Mouse (Mus musculus): Measurements from ENCODE around the gene Maml1.

DNA sequence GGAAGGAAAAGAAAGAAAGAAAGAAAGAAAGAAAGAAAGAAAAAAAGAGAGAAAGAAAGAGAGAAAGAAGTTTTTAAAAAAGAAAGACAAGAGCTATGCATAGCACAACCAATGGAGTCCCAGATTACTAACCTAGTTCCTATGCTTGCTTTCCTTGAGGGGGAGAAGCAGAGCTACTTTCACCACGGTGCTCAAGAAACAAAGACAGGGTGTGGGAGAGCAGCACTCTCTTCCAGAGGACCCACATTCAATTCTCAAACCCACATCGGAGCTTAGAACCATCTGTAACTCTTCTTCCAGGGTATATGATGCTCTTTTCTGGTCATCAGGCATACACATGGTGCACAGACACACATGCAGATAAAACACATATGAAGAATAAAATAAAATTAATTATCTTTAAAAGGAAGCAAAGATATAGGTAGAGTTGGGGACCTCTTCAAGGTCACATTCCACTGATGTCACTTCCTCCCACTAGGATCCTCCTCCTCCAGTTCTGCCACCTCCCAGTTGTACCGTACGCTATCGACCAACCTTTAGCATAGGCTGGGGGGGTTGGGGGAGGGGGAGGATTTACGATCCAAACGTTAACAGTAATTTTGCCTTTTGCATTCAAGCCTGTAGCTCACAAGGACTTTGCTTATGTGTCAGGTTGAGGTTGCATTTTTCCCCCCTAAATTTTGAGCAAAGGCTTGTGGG is 43.5 kb downstream of the Maml1 start:
- TF ChIP-seq HCFC1 (IDR thresholded peaks at IDR 0.05; ENCODE audit: borderline replicate concordance, insufficient read depth, low read length) (no peak), ZC3H11A (IDR thresholded peaks at IDR 0.05; ENCODE audit: borderline replicate concordance, low read depth, low read length) (no peak), CHD2 (IDR thresholded peaks at IDR 0.05; ENCODE audit: low read depth, low read length) (no peak), ZNF384 (IDR thresholded peaks at IDR 0.05; ENCODE audit: low read depth, low read length) (no peak)

Measured in ES-E14 (cell line).